22 mouse cellular contexts compared by ENCODE assay signal in the genomic region with DNA sequence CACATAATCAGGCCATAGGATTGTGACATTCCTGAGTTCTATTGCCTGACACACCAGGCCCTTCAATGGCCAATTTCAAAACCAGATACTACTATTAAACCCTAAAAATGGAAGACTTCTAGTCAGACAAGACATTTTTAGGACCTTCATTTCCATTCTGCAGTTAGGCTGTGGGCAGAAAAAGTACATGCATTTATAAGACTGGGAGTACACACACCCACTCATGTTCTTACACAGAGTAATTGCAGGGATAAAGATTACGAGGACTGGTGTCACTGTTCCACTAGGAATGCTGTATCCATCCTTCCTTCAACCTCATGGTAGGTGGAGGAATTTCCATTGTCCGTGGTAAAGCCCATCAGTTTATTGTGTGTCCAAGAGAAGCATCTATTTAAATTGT.
DNase-seq lines count a peak whose midpoint lies in the region; ATAC-seq lines count a peak whose summit lies in the region.
"Had no signal": no experiment of that assay in that cellular context is flagged by ENCODE, and none has a peak within 500 bp of the region (broad histone marks: within the 10 kb centered on the region; RNA-seq: fewer than 3 reads in every experiment).

No protein-coding gene starts in this region.

- intact Hi-C loops in left cerebral cortex, postnatal 4 days (cut with DNase I): no loop called here

- no peak for DNase-seq in frontal cortex, postnatal 10 days (ENCODE audit: low spot score in 2 of 2)
- peak; percentile 5 to 20 for DNase-seq in left cerebral cortex, adult 9 months (ENCODE audit: low spot score in 2 of 2)
- no peak for DNase-seq in left cerebral cortex, postnatal 4 days
- peak; percentile 58 for DNase-seq in brain, adult 2 months (ENCODE audit: low read depth, low spot score)
- DNase-seq in natural killer cell, adult 2 months (ENCODE audit: low spot score in 2 of 2): no peak
- DNase-seq: adrenal gland, adult 8-10 months; adrenal gland, postnatal 14 days; adrenal gland, postnatal 36 days; B cell, adult 2 months; cerebellum, adult 11 months; cerebellum, adult 18-20 months; cerebellum, adult 8-10 months; cerebellum, adult 9-11 months; cerebellum, postnatal 14 days; cerebellum, postnatal 36 days; embryo, embryonic 11 days had no signal

- ATAC-seq in frontal cortex, adult (ENCODE audit: low TSS enrichment): peak; percentile 93
- ATAC-seq: activated CD4-positive, CD25-positive, alpha-beta regulatory T cell, adult 4 months; CD4-positive, CD25-positive, alpha-beta regulatory T cell, adult 4 months; forebrain, embryonic 14.5 days; forebrain, embryonic 16.5 days; Patski had no signal

Comparison
In these comparisons a context has a peak if more than half of its experiments do, and no peak if none do; other contexts are left out.
1. DNase-seq: peak in left cerebral cortex, adult 9 months (2 of 2) and brain, adult 2 months (single experiment); none in frontal cortex, postnatal 10 days (0 of 2), left cerebral cortex, postnatal 4 days (single experiment) and natural killer cell, adult 2 months (0 of 2).